Mouse (Mus musculus) midbrain, embryonic 12.5 days (tissue): Measurements from ENCODE around the gene Sppl3. TPM values are rescaled to one million over a fixed set of nuclear protein-coding genes. Genes with fewer than 3 reads are reported as not detected.

Experiments used
- polyA plus RNA-seq: library from polyadenylated mRNA; unstranded; fragments of >200 nt; fragmentation: Nextera tagmentation; extraction: Ambion mirVana; gene quantifications from 2 replicates; pipeline ENCODE4 v1.2.1, GENCODE M21; 2016

The Sppl3 gene
- polyA plus RNA-seq, 1 experiment from 2014 or later: 16.6 TPM

Other genes with a start within 250 kb of the Sppl3 start
- gene Ankrd13a, start 236.5 kb upstream of the Sppl3 start, polyA plus RNA-seq: 71.1 and 77.7 TPM in 2 replicates
- 48.4 and 52.6 TPM in 2 replicates for gene Git2, start 235.6 kb upstream of the Sppl3 start, polyA plus RNA-seq
- gene 1500011B03Rik, start 187.7 kb upstream of the Sppl3 start, polyA plus RNA-seq: 154 and 167 TPM in 2 replicates
- not detected in 2 replicates for gene 4930519G04Rik, start 157.5 kb upstream of the Sppl3 start, polyA plus RNA-seq
- 0.47 and 0.71 TPM in 2 replicates for gene Gm9936, start 152.5 kb upstream of the Sppl3 start, polyA plus RNA-seq
- 1.4 and 2.0 TPM in 2 replicates for gene Oasl2, start 114.2 kb upstream of the Sppl3 start, polyA plus RNA-seq
- 0.19 TPM in 1 of 2 replicates, not detected in the other for gene Oasl1, start 87.9 kb upstream of the Sppl3 start, polyA plus RNA-seq
- gene 2210016L21Rik, start 69.0 kb upstream of the Sppl3 start, polyA plus RNA-seq: 62.9 and 63.1 TPM in 2 replicates
- gene Hnf1a, start 40.0 kb upstream of the Sppl3 start, polyA plus RNA-seq: 0.05 and 0.07 TPM in 2 replicates
- 25.3 and 31.3 TPM in 2 replicates for gene Gm10401, start 87.2 kb downstream of the Sppl3 start, polyA plus RNA-seq
- 38.1 and 38.5 TPM in 2 replicates for gene Acads, start 108.2 kb downstream of the Sppl3 start, polyA plus RNA-seq
- gene Unc119b, start 123.8 kb downstream of the Sppl3 start, polyA plus RNA-seq: 62.3 and 65.9 TPM in 2 replicates
- 50.0 and 57.1 TPM in 2 replicates for gene Mlec, start 147.0 kb downstream of the Sppl3 start, polyA plus RNA-seq
- gene Cabp1, start 183.2 kb downstream of the Sppl3 start, polyA plus RNA-seq: 2.3 and 3.6 TPM in 2 replicates
- 76.7 and 79.0 TPM in 2 replicates for gene Pop5, start 224.7 kb downstream of the Sppl3 start, polyA plus RNA-seq